Mouse (Mus musculus) stomach, embryonic 16.5 days (tissue): ENCODE measurements around the gene Nr1d2. TPM values are rescaled to one million over a fixed set of nuclear protein-coding genes. Genes with fewer than 3 reads are reported as not detected.

Experiments used
- ATAC-seq: fragments of 200-750 bp; cut with Nextera tagmentation; 2 replicates; pipeline ENCODE4 v1.8.0; 2017; ENCODE audit warnings: moderate number of reproducible peaks, moderate TSS enrichment; ENCODE audit not compliant: insufficient read depth, low FRiP score
- H3K27ac ChIP-seq: fragments of 300-500 bp; sonication (generic); 2 replicates; pipeline ENCODE4 v1.5.1; 2014; ENCODE audit warnings: low read length
- H3K27me3 ChIP-seq: fragments of 300-500 bp; sonication (generic); 2 replicates; pipeline ENCODE4 v1.6.1; 2014; ENCODE audit warnings: low read length, control low read depth, mixed read lengths; ENCODE audit not compliant: control insufficient read depth, insufficient read depth
- H3K36me3 ChIP-seq: fragments of 300-500 bp; sonication (generic); 2 replicates; pipeline ENCODE4 v1.6.1; 2014; ENCODE audit warnings: low read length; ENCODE audit not compliant: control insufficient read depth, insufficient read depth
- H3K4me1 ChIP-seq: fragments of 300-500 bp; sonication (generic); 2 replicates; pipeline ENCODE4 v1.6.1; 2014; ENCODE audit warnings: low read length, control low read depth, mixed read lengths; ENCODE audit not compliant: control insufficient read depth, insufficient read depth
- H3K4me2 ChIP-seq: fragments of 300-500 bp; sonication (generic); 2 replicates; pipeline ENCODE4 v1.6.1; 2014; ENCODE audit warnings: low read depth, low read length, mixed read lengths
- H3K4me3 ChIP-seq: fragments of 300-500 bp; sonication (generic); replicated peaks from 2 replicates; pipeline ENCODE4 v1.5.1; 2014; ENCODE audit warnings: mild to moderate bottlenecking, low read length
- H3K9ac ChIP-seq: fragments of 300-500 bp; sonication (generic); 2 replicates; pipeline ENCODE4 v1.6.1; 2014; ENCODE audit warnings: low read length
- H3K9me3 ChIP-seq: fragments of 300-500 bp; sonication (generic); replicated peaks from 2 replicates; pipeline ENCODE4 v1.6.1; 2016; ENCODE audit warnings: low read length, control low read depth; ENCODE audit not compliant: control insufficient read depth
- WGBS: fragments of 180-500 bp; shearing (Covaris S2); extraction: QIAGEN DNeasy Blood & Tissue Kit; methylation state at CpG from one replicate; pipeline ENCODE4 v1.1.7; 2014; 5-methylcytosine and 5-hydroxymethylcytosine counted together
- polyA plus RNA-seq: library from polyadenylated mRNA; unstranded; fragments of >200 nt; fragmentation: Nextera tagmentation; extraction: Ambion mirVana; gene quantifications from 2 replicates; pipeline ENCODE4 v1.2.1, GENCODE M21; 2015

Nr1d2 gene
- polyA plus RNA-seq: 7.3 and 7.5 TPM in 2 replicates

DNA sequence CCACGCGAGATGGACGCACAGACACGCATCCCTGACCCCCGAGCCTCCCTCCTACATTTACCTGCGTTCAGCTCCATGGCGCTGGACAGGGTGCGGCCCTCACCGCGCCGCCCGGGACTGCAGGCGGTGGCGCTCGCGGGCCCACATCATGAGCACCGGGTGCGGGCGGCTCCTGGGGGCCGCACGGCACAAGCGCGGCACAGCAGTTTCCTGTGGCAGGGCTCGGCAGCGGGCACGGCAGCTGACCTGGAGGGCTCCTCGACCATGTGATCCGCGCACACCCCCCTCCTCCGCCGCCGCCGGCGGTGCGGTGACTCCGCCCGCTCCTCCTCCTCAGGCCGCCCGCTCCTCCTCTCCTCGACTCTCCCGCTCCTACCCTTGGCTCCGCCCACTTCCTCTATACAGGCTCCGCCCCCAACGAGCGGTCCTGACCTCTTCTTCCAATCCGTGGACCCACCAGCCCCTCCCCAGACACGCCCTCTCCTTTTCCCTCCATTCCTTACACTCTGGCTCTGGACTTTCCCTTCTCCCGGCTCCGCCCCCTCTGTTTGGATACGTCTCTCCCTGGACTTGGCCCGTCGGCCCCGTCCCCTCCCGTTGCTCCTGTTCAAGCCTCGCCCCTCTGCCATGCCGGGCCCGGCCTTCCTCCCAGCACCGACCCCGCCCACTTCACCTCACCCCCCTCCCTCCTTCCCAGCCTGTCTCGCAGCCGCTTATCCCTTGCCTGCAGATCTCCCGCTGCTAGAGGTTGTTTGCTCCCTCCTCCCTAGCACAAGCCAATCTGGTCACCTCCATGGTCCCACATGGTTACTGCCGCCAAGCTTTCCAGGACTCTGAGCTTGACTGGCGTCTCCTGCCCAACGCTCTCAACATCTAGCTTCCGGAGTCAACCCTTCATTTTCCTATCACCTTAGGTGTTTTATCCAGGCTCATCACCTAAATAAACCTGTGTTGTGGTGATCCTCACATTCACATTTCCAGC lies at the start of gene Nr1d2:
Gene Nr1d2 (minus strand): TSS at position 378 of the 982 bp plus-strand sequence.
- WGBS: under 1% methylated on average over 63 of the region's 66 CpGs
- peak within 1 kb of the TSS; percentile 85 for H3K27ac ChIP-seq
- H3K4me1 ChIP-seq: peaks cover 6% of the 10 kb centered on the region; the same call in 1 of the 2 replicates
- peak within 1 kb of the TSS; percentile 69 for H3K4me2 ChIP-seq
- H3K36me3 ChIP-seq: no peaks in the 10 kb centered on the region
- ATAC-seq: peak; percentile 94
- no peaks in the 10 kb centered on the region for H3K27me3 ChIP-seq
- H3K4me3 ChIP-seq: peak within 1 kb of the TSS; percentile 77
- H3K9me3 ChIP-seq: no peaks in the 10 kb centered on the region
- peak within 1 kb of the TSS; percentile 83 for H3K9ac ChIP-seq

DNA sequence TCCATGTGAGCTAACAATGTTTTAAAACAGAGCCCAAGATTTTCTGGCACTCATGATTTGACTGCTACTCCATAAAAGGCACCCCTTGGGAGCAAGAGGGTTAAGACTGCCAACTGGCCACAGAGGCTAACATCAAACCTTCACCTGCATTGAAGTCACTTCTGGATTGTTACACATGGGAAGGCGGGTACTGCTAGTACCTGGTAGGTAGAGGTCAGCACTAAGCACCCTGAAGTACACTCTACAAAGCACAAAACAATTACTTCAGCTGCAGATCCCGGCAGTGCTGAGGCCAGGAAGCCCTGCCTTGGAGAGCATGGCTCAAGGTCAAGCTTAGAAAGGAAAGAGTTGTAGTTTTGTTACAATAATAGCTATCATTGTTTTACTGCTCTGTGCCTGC lies 48.5 kb upstream of the Nr1d2 start:
- no peaks in the 10 kb centered on the region for H3K36me3 ChIP-seq
- no peaks in the 10 kb centered on the region for H3K9me3 ChIP-seq
- 75% methylated on average over 2 of the region's 2 CpGs for WGBS
- no peak overlapping the region for H3K9ac ChIP-seq
- H3K27me3 ChIP-seq: no peaks in the 10 kb centered on the region
- H3K27ac ChIP-seq: no peak overlapping the region
- no peak overlapping the region for H3K4me2 ChIP-seq
- H3K4me1 ChIP-seq: no peaks in the 10 kb centered on the region
- ATAC-seq: no peak
- H3K4me3 ChIP-seq: no peak overlapping the region

- H3K27ac ChIP-seq: no peak overlapping the region
- no peaks in the 10 kb centered on the region for H3K4me1 ChIP-seq
- H3K9me3 ChIP-seq: no peaks in the 10 kb centered on the region
- no peak for ATAC-seq
- H3K36me3 ChIP-seq: peaks cover 4% of the 10 kb centered on the region; the same call in 1 of the 2 replicates
- H3K9ac ChIP-seq: no peak overlapping the region
- no peaks in the 10 kb centered on the region for H3K27me3 ChIP-seq
- H3K4me3 ChIP-seq: no peak overlapping the region
- 85% methylated on average over 2 of the region's 2 CpGs for WGBS
- H3K4me2 ChIP-seq: no peak overlapping the region
Observed at GRCm38 (mm10) chr14:18286441-18286840, 47.5 kb upstream of the Nr1d2 start.

GRCm38 (mm10) chr14:18285476-18285875 lies 46.5 kb upstream of the Nr1d2 start:
- 67% methylated on average over 3 of the region's 3 CpGs for WGBS
- Histone ChIP-seq H3K9ac (no peak overlapping the region), H3K4me2 (no peak overlapping the region), H3K4me1 (no peaks in the 10 kb centered on the region), H3K4me3 (no peak overlapping the region), H3K27me3 (no peaks in the 10 kb centered on the region), H3K9me3 (no peaks in the 10 kb centered on the region), H3K36me3 (peaks cover 4% of the 10 kb centered on the region; the same call in 1 of the 2 replicates), H3K27ac (no peak overlapping the region)
- ATAC-seq: no peak

DNA sequence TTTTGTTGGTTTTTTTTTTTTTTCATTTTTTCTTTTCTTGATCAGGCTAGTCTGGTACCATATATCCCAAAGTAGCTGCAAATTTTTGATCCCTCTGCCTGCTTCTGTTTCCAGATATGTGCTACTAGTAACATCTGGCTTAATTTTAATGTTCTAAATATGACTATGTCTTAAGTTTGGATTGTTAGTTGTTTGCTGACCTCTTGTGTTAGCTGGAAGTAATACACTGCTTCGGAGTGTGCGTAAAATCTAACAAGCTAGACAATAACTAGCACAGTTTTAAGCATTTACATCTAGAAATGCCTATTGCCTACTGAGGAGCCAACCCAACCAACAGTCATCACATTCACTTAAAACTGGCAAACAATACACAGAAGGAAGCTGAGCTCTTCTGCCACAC lies 45.7 kb upstream of the Nr1d2 start:
- Histone ChIP-seq H3K4me3 (no peak overlapping the region), H3K36me3 (peaks cover 9% of the 10 kb centered on the region), H3K9me3 (no peaks in the 10 kb centered on the region), H3K4me2 (no peak overlapping the region), H3K27ac (no peak overlapping the region), H3K4me1 (no peaks in the 10 kb centered on the region), H3K9ac (no peak overlapping the region), H3K27me3 (no peaks in the 10 kb centered on the region)
- ATAC-seq: no peak
- WGBS: 82% methylated on average over 2 of the region's 2 CpGs

DNA sequence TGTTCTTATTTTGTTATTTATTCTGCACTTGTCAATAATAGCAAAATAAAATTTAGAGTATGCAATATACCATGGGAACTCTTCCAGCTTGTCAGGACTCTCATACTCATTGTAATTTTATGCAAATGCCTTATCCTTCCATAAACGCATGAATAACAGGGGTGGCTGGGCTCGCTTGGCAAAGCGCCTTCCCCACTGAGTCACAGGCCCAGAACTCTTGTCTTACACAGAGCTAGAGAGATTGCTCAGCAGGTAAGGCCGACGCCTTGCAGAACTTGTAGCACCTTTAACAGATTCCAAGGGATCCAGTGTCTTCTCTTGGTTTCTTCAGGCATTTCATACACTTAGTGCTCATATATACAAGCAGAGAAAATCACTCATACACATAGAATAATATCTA lies 41.4 kb upstream of the Nr1d2 start:
- Histone ChIP-seq H3K4me3 (no peak overlapping the region), H3K4me1 (no peaks in the 10 kb centered on the region), H3K9me3 (0 out of 2 replicates have a peak, but pooled peaks cover 2% of the 10 kb centered on the region), H3K9ac (no peak overlapping the region), H3K27me3 (no peaks in the 10 kb centered on the region), H3K36me3 (peaks cover 27% of the 10 kb centered on the region), H3K4me2 (no peak overlapping the region), H3K27ac (no peak overlapping the region)
- ATAC-seq: no peak
- 86% methylated on average over 5 of the region's 5 CpGs for WGBS

GRCm38 (mm10) chr14:18274526-18274925 lies 35.6 kb upstream of the Nr1d2 start:
- H3K4me3 ChIP-seq: no peak overlapping the region
- peaks cover 17% of the 10 kb centered on the region for H3K36me3 ChIP-seq
- no peaks in the 10 kb centered on the region for H3K27me3 ChIP-seq
- H3K4me1 ChIP-seq: no peaks in the 10 kb centered on the region
- ATAC-seq: no peak
- H3K27ac ChIP-seq: no peak overlapping the region
- no peak overlapping the region for H3K4me2 ChIP-seq
- 0 out of 2 replicates have a peak, but pooled peaks cover 2% of the 10 kb centered on the region for H3K9me3 ChIP-seq
- H3K9ac ChIP-seq: no peak overlapping the region
- WGBS: 83% methylated on average over 1 of the region's 1 CpGs

- H3K4me3 ChIP-seq: peak overlapping the region; percentile 69
- no peaks in the 10 kb centered on the region for H3K9me3 ChIP-seq
- whole genome bisulfite sequencing: 6% methylated on average over 6 of the region's 7 CpGs
- H3K27ac ChIP-seq: no peak overlapping the region
- peak overlapping the region; percentile 84; the same call in 1 of the 2 replicates for H3K9ac ChIP-seq
- peaks cover 12% of the 10 kb centered on the region for H3K36me3 ChIP-seq
- no peaks in the 10 kb centered on the region for H3K27me3 ChIP-seq
- peak overlapping the region; percentile 62 for H3K4me2 ChIP-seq
- no peaks in the 10 kb centered on the region for H3K4me1 ChIP-seq
- no peak for ATAC-seq
Observed at GRCm38 (mm10) chr14:18271666-18272065, 32.7 kb upstream of the Nr1d2 start.
